9 mouse cellular contexts compared by ENCODE assay signal in the genomic region with DNA sequence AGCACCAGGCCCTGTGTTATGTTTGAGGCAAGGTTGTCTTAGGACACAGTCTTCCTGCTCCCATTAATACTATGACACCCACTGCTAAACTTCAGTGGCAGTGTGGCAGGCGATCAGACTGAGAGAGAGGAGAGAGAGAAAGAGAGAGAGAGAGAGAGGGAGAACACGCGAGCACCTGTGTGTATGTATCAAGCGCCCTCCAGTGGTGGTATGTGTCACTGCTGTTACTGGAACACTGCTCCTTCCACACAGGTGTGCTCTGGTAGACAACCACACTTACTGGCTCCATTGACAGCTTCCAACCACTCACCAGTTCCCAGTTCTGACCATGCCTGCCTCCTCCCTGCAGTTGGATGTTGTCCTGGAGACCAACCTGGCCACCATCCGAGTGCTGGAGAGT. TPM values are rescaled to one million over a fixed set of nuclear protein-coding genes. Genes with fewer than 3 reads are reported as not detected.
DNase-seq lines count a peak whose midpoint lies in the region; ATAC-seq and TF ChIP-seq lines count a peak whose summit lies in the region.
"Had no signal": no experiment of that assay in that cellular context is flagged by ENCODE, and none has a peak within 500 bp of the region (broad histone marks: within the 10 kb centered on the region; RNA-seq: fewer than 3 reads in every experiment).

No protein-coding gene starts in this region.

- DNase-seq in kidney, adult 18-20 months = peak; percentile 55
- peak; percentile 51 for DNase-seq in adipocyte (ENCODE audit: low spot score)
- DNase-seq in embryo, embryonic 10.5 days (ENCODE audit: low spot score) = peak; percentile 59
- DNase-seq in hindbrain, embryonic 10.5 days (ENCODE audit: low spot score) = peak; percentile 28
- peak; percentile 59 to 67 for DNase-seq in left cerebral cortex, adult 18-20 months (ENCODE audit: low spot score in 2 of 2)
- DNase-seq in midbrain, embryonic 11.5 days (ENCODE audit: low spot score, missing footprints) = peak; percentile 84
- DNase-seq in stomach, postnatal 0 days (ENCODE audit: low spot score) = peak; percentile 59
- DNase-seq: liver, embryonic 13.5 days had no signal

- no peaks in the 10 kb centered on the region for H3K4me1 ChIP-seq in kidney, embryonic 15.5 days
- no peaks in the 10 kb centered on the region for H3K4me1 ChIP-seq in hindbrain, embryonic 10.5 days (replicated peaks)
- no peaks in the 10 kb centered on the region for H3K4me1 ChIP-seq in midbrain, embryonic 11.5 days (ENCODE audit: control insufficient read depth, insufficient read depth, low read length)
- no peaks in the 10 kb centered on the region for H3K4me1 ChIP-seq in stomach, postnatal 0 days (replicated peaks; ENCODE audit: control insufficient read depth, insufficient read depth)
- H3K4me1 ChIP-seq: liver, embryonic 13.5 days had no signal

- H3K9me3 ChIP-seq in kidney, embryonic 15.5 days (replicated peaks) = no peaks in the 10 kb centered on the region
- no peaks in the 10 kb centered on the region for H3K9me3 ChIP-seq in hindbrain, embryonic 10.5 days
- H3K9me3 ChIP-seq in midbrain, embryonic 11.5 days (ENCODE audit: control insufficient read depth, low read length) = no peaks in the 10 kb centered on the region
- no peaks in the 10 kb centered on the region for H3K9me3 ChIP-seq in stomach, postnatal 0 days (ENCODE audit: control insufficient read depth, low read length)
- H3K9me3 ChIP-seq: liver, embryonic 13.5 days had no signal

- peak; percentile 85 for TF ChIP-seq CTCF in stomach, postnatal 0 days (IDR thresholded peaks at IDR 0.05; ENCODE audit: low read depth)

- no peaks in the 10 kb centered on the region for H3K27me3 ChIP-seq in kidney, embryonic 15.5 days
- H3K27me3 ChIP-seq in hindbrain, embryonic 10.5 days (ENCODE audit: insufficient read depth, poor library complexity, severe bottlenecking) = no peaks in the 10 kb centered on the region
- no peaks in the 10 kb centered on the region for H3K27me3 ChIP-seq in midbrain, embryonic 11.5 days (ENCODE audit: control insufficient read depth, insufficient read depth, low read length)
- no peaks in the 10 kb centered on the region for H3K27me3 ChIP-seq in stomach, postnatal 0 days (ENCODE audit: control insufficient read depth, insufficient read depth, low read length)
- H3K27me3 ChIP-seq: liver, embryonic 13.5 days had no signal

- H3K27ac ChIP-seq in kidney, embryonic 15.5 days = no peak overlapping the region
- H3K27ac ChIP-seq in hindbrain, embryonic 10.5 days = no peak overlapping the region
- no peak overlapping the region for H3K27ac ChIP-seq in midbrain, embryonic 11.5 days (ENCODE audit: low read depth, low read length)
- H3K27ac ChIP-seq in stomach, postnatal 0 days (replicated peaks) = no peak overlapping the region
- H3K27ac ChIP-seq: liver, embryonic 13.5 days had no signal

- H3K9ac ChIP-seq in kidney, embryonic 15.5 days = no peak overlapping the region
- no peak overlapping the region for H3K9ac ChIP-seq in midbrain, embryonic 11.5 days (ENCODE audit: low read length)
- no peak overlapping the region for H3K9ac ChIP-seq in stomach, postnatal 0 days (ENCODE audit: low read length)
- H3K9ac ChIP-seq: liver, embryonic 13.5 days had no signal

- H3K4me2 ChIP-seq in kidney, embryonic 15.5 days = no peak overlapping the region
- H3K4me2 ChIP-seq in midbrain, embryonic 11.5 days = no peak overlapping the region
- no peak overlapping the region for H3K4me2 ChIP-seq in stomach, postnatal 0 days (replicated peaks; ENCODE audit: low read depth)
- H3K4me2 ChIP-seq: liver, embryonic 13.5 days had no signal

- H3K4me3 ChIP-seq in kidney, embryonic 15.5 days (replicated peaks) = no peak overlapping the region
- no peak overlapping the region for H3K4me3 ChIP-seq in hindbrain, embryonic 10.5 days
- H3K4me3 ChIP-seq in midbrain, embryonic 11.5 days (ENCODE audit: low read depth, low read length) = no peak overlapping the region
- no peak overlapping the region for H3K4me3 ChIP-seq in stomach, postnatal 0 days (ENCODE audit: low read depth, low read length)
- H3K4me3 ChIP-seq: liver, embryonic 13.5 days had no signal

- WGBS in kidney, embryonic 15.5 days = 45% methylated on average over 5 of the region's 5 CpGs
- 61% methylated on average over 5 of the region's 5 CpGs for WGBS in hindbrain, embryonic 10.5 days
- WGBS in midbrain, embryonic 11.5 days = 43% methylated on average over 5 of the region's 5 CpGs
- WGBS in stomach, postnatal 0 days = 31% methylated on average over 5 of the region's 5 CpGs

- TF ChIP-seq EP300 in stomach, postnatal 0 days (optimal IDR thresholded peaks at IDR 0.05) = no peak

- ATAC-seq in kidney, embryonic 15.5 days (replicated peaks; ENCODE audit: low FRiP score) = no peak
- ATAC-seq in midbrain, embryonic 11.5 days (ENCODE audit: low FRiP score) = peak; percentile 45
- ATAC-seq in stomach, postnatal 0 days (ENCODE audit: low FRiP score, low TSS enrichment) = 0 out of 2 replicates have a peak, but pooled peaks have one; percentile 58

- peaks cover 100% of the 10 kb centered on the region for H3K36me3 ChIP-seq in kidney, embryonic 15.5 days
- H3K36me3 ChIP-seq in hindbrain, embryonic 10.5 days = peaks cover 100% of the 10 kb centered on the region
- peaks cover 35% of the 10 kb centered on the region for H3K36me3 ChIP-seq in midbrain, embryonic 11.5 days (ENCODE audit: control insufficient read depth, insufficient read depth, low read length)
- peaks cover 44% of the 10 kb centered on the region for H3K36me3 ChIP-seq in stomach, postnatal 0 days (ENCODE audit: control insufficient read depth, insufficient read depth, low read length)

RNA-seq across cellular contexts. Expression of a gene that starts 15.6 kb away (rescaled TPM):
- 3.5 and 3.6 TPM in 2 replicates for polyA plus RNA-seq in kidney, embryonic 15.5 days (2015; fragmentation: Nextera tagmentation; extraction: Ambion mirVana)
- polyA plus RNA-seq in hindbrain, embryonic 10.5 days (2016; fragmentation: Nextera tagmentation; extraction: Ambion mirVana) = 1.9 and 2.5 TPM in 2 replicates
- total RNA-seq in left cerebral cortex, adult 18-20 months (2021) = under 1 TPM in 1 of 2 experiments, not detected in 1; 0.19 TPM
- 1.1 and 1.4 TPM in 2 replicates for polyA plus RNA-seq in midbrain, embryonic 11.5 days (2014; fragmentation: Nextera tagmentation; extraction: Ambion mirVana)
- 1.4 and 1.6 TPM in 2 replicates for polyA plus RNA-seq in stomach, postnatal 0 days (2015; fragmentation: Nextera tagmentation; extraction: Ambion mirVana)

RNA-seq across cellular contexts. Expression of a gene that starts 23.0 kb away (rescaled TPM):
- 158 and 160 TPM in 2 replicates for polyA plus RNA-seq in kidney, embryonic 15.5 days (2015; fragmentation: Nextera tagmentation; extraction: Ambion mirVana)
- polyA plus RNA-seq in hindbrain, embryonic 10.5 days (2016; fragmentation: Nextera tagmentation; extraction: Ambion mirVana) = 154 and 175 TPM in 2 replicates
- 100 to 1,000 TPM; 134 to 140 TPM for total RNA-seq in left cerebral cortex, adult 18-20 months (2021)
- polyA plus RNA-seq in midbrain, embryonic 11.5 days (2014; fragmentation: Nextera tagmentation; extraction: Ambion mirVana) = 147 and 155 TPM in 2 replicates
- polyA plus RNA-seq in stomach, postnatal 0 days (2015; fragmentation: Nextera tagmentation; extraction: Ambion mirVana) = 188 and 197 TPM in 2 replicates

Comparison
In these comparisons a context has a peak if more than half of its experiments do, and no peak if none do; other contexts are left out.
1. DNase-seq: peak in every context shown above with its lines; median percentile 84 in midbrain, embryonic 11.5 days; 63 in left cerebral cortex, adult 18-20 months; 59 in embryo, embryonic 10.5 days; 59 in stomach, postnatal 0 days; 55 in kidney, adult 18-20 months; 51 in adipocyte; 28 in hindbrain, embryonic 10.5 days.